Mouse (Mus musculus): ENCODE results near the gene Acoxl. TPM values are rescaled to one million over a fixed set of nuclear protein-coding genes. Genes with fewer than 3 reads are reported as not detected.

The Acoxl gene
- polyA plus RNA-seq, 1 experiment, result not detected

DNA sequence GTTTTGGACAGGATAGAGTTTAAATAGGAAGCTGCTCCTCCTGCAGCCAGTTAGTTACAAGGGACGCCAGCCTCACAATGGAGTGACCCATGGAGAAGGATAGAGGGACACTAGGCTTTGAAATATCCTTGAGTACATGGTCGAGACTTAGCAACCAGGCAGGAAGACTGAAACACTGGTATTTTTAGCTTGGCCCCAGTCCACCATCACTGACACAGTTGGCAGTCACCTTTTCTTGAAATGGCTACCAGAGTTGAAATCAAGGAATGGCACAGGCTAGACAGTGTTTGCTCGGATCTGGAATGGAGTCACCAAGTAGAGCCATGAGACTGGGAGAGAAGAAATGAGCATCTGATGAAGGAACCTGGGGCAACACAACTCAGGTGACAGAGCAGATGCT, 3.7 kb downstream of the Acoxl start:
- Histone ChIP-seq H3K4me3 (ENCODE audit: insufficient read depth, low read length) (no peak overlapping the region), H3K4me1 (ENCODE audit: control insufficient read depth, insufficient read depth, low read length) (no peaks in the 10 kb centered on the region; the same call in 1 of the 2 replicates), H3K27ac (ENCODE audit: insufficient read depth, low read length) (no peak overlapping the region)
- no peak for TF ChIP-seq CTCF (IDR thresholded peaks at IDR 0.05; ENCODE audit: borderline replicate concordance, insufficient read depth, low read length)
- no peak for TF ChIP-seq POLR2A (IDR thresholded peaks at IDR 0.05; ENCODE audit: low read depth, low read length)

DNA sequence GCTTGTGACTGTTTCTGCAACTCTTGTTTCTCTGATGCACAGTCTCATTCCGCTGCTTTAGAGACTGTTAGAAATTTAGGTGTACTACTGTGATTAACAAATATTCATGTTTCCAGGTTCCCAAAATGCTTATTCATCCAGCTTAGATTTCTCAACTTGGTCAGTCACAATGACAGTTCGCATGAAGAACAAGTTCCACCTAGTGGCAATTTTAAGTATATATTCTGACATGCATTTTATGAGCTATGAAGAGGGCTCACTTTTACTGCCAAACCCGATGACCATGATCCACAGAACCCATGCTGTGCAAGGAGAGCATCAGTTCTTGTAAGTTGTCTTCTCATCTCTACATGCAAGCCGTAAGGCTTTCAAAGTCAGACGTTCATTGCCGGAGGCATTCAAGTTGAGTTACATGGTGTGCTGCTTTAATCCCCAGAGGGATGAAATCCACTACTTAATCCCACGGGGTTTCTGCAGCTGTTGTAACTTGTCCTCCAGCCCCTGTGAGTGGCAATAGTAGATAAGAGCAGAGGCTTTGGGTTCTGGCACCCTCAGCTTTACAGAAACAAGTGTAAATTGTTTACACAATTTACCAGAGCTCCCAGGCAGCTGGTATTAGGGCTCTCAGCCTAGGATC, 6.8 kb downstream of the Acoxl start:
- peaks cover under 1% of the 10 kb centered on the region; the same call in 1 of the 2 replicates for H3K4me1 ChIP-seq (ENCODE audit: control insufficient read depth, insufficient read depth, low read length)
- no peak overlapping the region for H3K4me3 ChIP-seq (ENCODE audit: insufficient read depth, low read length)
- no peak overlapping the region for H3K27ac ChIP-seq (ENCODE audit: insufficient read depth, low read length)
- TF ChIP-seq POLR2A (IDR thresholded peaks at IDR 0.05; ENCODE audit: low read depth, low read length) (no peak), CTCF (IDR thresholded peaks at IDR 0.05; ENCODE audit: borderline replicate concordance, insufficient read depth, low read length) (no peak)

DNA sequence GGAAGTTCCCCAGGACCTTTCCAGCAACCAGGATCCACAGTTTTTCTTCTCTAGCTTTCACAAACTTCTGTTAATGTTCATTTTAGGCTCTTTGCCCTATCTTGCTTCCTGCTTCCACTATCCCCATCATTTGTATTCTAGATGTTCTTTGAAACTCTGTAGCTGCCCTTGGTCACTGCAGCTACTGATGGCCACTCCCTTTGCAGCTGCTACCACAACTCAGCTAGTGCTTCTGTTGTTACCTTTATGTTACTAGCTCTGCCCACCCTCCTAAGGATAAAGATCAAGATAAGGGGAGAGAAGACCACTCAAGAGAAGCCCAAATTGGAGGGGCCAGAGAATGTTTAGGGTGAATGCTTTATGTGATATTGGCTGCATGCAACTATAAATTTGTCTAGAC, 7.3 kb downstream of the Acoxl start:
- H3K4me3 ChIP-seq (ENCODE audit: insufficient read depth, low read length), result no peak overlapping the region
- TF ChIP-seq CTCF (IDR thresholded peaks at IDR 0.05; ENCODE audit: borderline replicate concordance, insufficient read depth, low read length), result no peak
- TF ChIP-seq POLR2A (IDR thresholded peaks at IDR 0.05; ENCODE audit: low read depth, low read length), result no peak
- H3K4me1 ChIP-seq (ENCODE audit: control insufficient read depth, insufficient read depth, low read length), result peaks cover 2% of the 10 kb centered on the region
- no peak overlapping the region for H3K27ac ChIP-seq (ENCODE audit: insufficient read depth, low read length)

- H3K27ac ChIP-seq (ENCODE audit: insufficient read depth, low read length), result no peak overlapping the region
- H3K4me3 ChIP-seq (ENCODE audit: insufficient read depth, low read length), result no peak overlapping the region
- TF ChIP-seq CTCF (IDR thresholded peaks at IDR 0.05; ENCODE audit: borderline replicate concordance, insufficient read depth, low read length) (no peak), POLR2A (IDR thresholded peaks at IDR 0.05; ENCODE audit: low read depth, low read length) (no peak)
- H3K4me1 ChIP-seq (ENCODE audit: control insufficient read depth, insufficient read depth, low read length), result peaks cover 2% of the 10 kb centered on the region
Observed at GRCm38 (mm10) chr2:127846571-127846970, 7.9 kb downstream of the Acoxl start.

DNA sequence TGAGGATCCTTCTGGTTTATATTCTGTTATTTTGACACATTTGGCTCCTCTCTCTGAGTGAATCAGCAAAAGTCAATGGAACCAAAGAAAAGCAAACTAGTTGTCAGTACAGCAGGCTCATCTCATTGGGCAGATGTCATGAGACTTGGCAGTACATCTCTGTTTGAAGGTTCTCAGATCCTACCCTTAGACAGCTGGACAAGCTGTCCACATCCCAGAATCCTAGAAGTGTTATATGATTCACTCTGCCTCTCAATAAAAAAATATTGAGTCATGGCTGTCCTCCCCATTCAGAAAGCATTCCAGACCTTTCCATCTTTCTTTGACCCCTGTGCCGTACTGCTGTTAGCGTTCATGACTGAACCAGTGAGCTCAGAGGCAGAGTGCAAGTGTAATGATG, 11.7 kb downstream of the Acoxl start:
- no peak for TF ChIP-seq POLR2A (IDR thresholded peaks at IDR 0.05; ENCODE audit: low read depth, low read length)
- no peak for TF ChIP-seq CTCF (IDR thresholded peaks at IDR 0.05; ENCODE audit: borderline replicate concordance, insufficient read depth, low read length)

DNA sequence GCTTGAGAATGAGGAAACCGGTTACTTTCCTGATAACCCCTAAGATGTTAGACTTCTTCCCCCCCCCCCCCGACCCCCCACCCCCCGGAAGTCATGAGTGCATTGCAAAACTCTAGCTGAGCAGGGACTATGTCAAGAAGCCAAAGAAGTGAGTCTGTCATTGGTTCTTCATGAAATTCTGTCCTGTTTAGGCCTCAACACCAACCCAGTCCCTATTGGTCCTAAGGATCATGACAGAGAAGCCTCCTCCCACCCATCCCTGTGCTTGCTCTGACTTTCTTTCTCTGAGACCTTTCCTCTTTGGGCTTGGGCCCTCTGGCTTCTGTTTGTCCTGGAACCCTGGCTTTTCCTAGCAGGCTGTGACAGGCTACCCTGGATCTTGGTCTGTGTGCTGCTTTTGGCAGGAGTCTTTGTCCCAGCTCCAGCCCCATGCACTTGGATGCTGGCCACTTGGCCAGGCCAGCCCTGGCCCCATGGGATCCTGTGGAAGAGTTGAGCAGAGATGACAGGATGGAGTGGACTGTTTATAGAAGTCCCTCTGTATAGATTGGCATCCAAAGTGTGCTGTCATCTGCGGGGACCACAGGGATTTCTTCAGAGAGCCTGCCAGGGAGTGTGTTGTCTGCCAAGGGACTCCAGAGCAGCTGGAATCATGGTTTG, 15.8 kb downstream of the Acoxl start:
- no peak for TF ChIP-seq POLR2A (IDR thresholded peaks at IDR 0.05; ENCODE audit: low read depth, low read length)
- TF ChIP-seq CTCF (IDR thresholded peaks at IDR 0.05; ENCODE audit: borderline replicate concordance, insufficient read depth, low read length), result no peak
- Histone ChIP-seq H3K27ac (ENCODE audit: insufficient read depth, low read length) (no peak overlapping the region), H3K4me3 (ENCODE audit: insufficient read depth, low read length) (no peak overlapping the region), H3K4me1 (ENCODE audit: control insufficient read depth, insufficient read depth, low read length) (peaks cover 2% of the 10 kb centered on the region; the same call in 1 of the 2 replicates)

More for the DNA sequence above, 11.7 kb downstream of the Acoxl start:
- Histone ChIP-seq H3K27ac (ENCODE audit: insufficient read depth, low read length) (no peak overlapping the region), H3K4me1 (ENCODE audit: control insufficient read depth, insufficient read depth, low read length) (peaks cover 2% of the 10 kb centered on the region), H3K4me3 (ENCODE audit: insufficient read depth, low read length) (no peak overlapping the region)

DNA sequence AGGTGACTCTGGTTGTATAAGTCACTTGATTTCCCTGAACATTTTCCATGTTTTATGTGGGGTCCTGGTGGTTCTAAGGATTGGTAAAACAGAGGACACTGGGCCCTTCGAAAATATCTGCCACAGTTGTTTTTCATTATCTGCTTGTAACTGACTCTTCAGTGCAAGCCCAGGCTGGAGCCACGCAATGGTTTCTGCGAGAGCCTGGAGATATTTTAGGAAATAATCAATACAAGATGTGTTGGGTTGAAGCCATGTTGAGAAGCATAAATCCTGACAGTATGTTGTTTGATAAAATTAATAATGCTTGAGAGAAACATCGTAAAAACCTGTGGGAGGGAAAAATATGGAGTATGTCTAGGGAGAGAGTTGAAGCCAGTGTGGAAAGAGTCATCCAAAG, 25.7 kb downstream of the Acoxl start:
- Histone ChIP-seq H3K4me3 (ENCODE audit: insufficient read depth, low read length) (no peak overlapping the region), H3K4me1 (ENCODE audit: control insufficient read depth, insufficient read depth, low read length) (no peaks in the 10 kb centered on the region), H3K27ac (ENCODE audit: insufficient read depth, low read length) (peak overlapping the region; percentile 41; the same call in 1 of the 2 replicates)
- TF ChIP-seq CTCF (IDR thresholded peaks at IDR 0.05; ENCODE audit: borderline replicate concordance, insufficient read depth, low read length), result no peak
- no peak for TF ChIP-seq POLR2A (IDR thresholded peaks at IDR 0.05; ENCODE audit: low read depth, low read length)

- no peak for TF ChIP-seq CTCF (IDR thresholded peaks at IDR 0.05; ENCODE audit: borderline replicate concordance, insufficient read depth, low read length)
- no peak for TF ChIP-seq POLR2A (IDR thresholded peaks at IDR 0.05; ENCODE audit: low read depth, low read length)
- no peaks in the 10 kb centered on the region for H3K4me1 ChIP-seq (ENCODE audit: control insufficient read depth, insufficient read depth, low read length)
- no peak overlapping the region for H3K27ac ChIP-seq (ENCODE audit: insufficient read depth, low read length)
- no peak overlapping the region for H3K4me3 ChIP-seq (ENCODE audit: insufficient read depth, low read length)
Observed at GRCm38 (mm10) chr2:127881063-127881462, 42.4 kb downstream of the Acoxl start.

DNA sequence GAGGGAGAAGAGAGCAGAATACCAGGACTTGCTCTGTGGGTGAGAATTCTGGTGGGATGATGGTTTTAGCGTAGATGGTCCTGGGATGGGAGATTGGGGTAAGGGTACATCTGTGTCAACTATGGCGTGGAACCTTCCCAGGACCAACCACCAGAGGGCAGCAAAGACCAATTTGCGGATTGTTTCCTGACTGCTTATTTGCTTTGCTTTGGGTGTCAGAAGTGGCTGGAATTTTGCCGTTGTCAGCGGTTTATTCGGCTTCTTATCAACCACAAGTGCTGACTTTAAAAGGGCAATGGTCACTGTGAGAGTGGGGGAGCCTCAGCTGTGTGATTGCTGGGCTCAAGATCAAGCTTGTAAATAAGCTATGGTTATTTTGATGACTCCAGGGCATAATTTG, 50.8 kb downstream of the Acoxl start:
- Histone ChIP-seq H3K27ac (ENCODE audit: insufficient read depth, low read length) (no peak overlapping the region), H3K4me3 (ENCODE audit: insufficient read depth, low read length) (no peak overlapping the region), H3K4me1 (ENCODE audit: control insufficient read depth, insufficient read depth, low read length) (no peaks in the 10 kb centered on the region)
- TF ChIP-seq CTCF (IDR thresholded peaks at IDR 0.05; ENCODE audit: borderline replicate concordance, insufficient read depth, low read length) (peak; percentile 74; the same call in 1 of the 2 replicates), POLR2A (IDR thresholded peaks at IDR 0.05; ENCODE audit: low read depth, low read length) (no peak)

GRCm38 (mm10) chr2:127889979-127890378, 51.3 kb downstream of the Acoxl start:
- TF ChIP-seq CTCF (IDR thresholded peaks at IDR 0.05; ENCODE audit: borderline replicate concordance, insufficient read depth, low read length) (no peak), POLR2A (IDR thresholded peaks at IDR 0.05; ENCODE audit: low read depth, low read length) (no peak)
- Histone ChIP-seq H3K4me1 (ENCODE audit: control insufficient read depth, insufficient read depth, low read length) (no peaks in the 10 kb centered on the region), H3K4me3 (ENCODE audit: insufficient read depth, low read length) (no peak overlapping the region), H3K27ac (ENCODE audit: insufficient read depth, low read length) (no peak overlapping the region)
